Mouse (Mus musculus): ENCODE measurements around the gene Cd276.

DNA sequence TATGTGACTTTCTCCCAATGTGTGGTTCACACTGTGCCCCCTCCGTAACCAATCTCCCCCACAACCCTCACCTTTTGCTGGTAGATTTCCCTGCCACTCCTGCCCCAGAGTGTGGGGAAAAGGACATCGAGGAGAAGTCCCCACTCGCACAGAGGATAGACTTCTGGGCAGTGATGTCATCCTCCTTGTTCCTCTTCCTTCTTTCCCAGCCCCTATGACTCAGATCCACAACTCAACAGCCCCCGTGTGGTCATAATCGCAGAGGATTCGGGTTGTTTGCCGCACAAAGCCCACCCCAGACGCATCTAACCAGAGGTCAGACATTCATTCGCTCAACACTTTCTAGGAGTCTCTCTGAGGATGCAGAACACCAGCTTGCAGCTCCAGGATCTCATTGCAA, 3.2 kb downstream of the Cd276 start:
- no peak for TF ChIP-seq HCFC1 (IDR thresholded peaks at IDR 0.05; ENCODE audit: borderline replicate concordance, insufficient read depth, low read length)
- TF ChIP-seq ZC3H11A (IDR thresholded peaks at IDR 0.05; ENCODE audit: borderline replicate concordance, low read depth, low read length): no peak
- TF ChIP-seq ZNF384 (IDR thresholded peaks at IDR 0.05; ENCODE audit: low read depth, low read length): no peak
- no peak for TF ChIP-seq MAFK (IDR thresholded peaks at IDR 0.05; ENCODE audit: insufficient read depth, low read depth, low read length)
- TF ChIP-seq CHD2 (IDR thresholded peaks at IDR 0.05; ENCODE audit: low read depth, low read length): no peak

Measured in ES-E14 (cell line).